In the genomic region with DNA sequence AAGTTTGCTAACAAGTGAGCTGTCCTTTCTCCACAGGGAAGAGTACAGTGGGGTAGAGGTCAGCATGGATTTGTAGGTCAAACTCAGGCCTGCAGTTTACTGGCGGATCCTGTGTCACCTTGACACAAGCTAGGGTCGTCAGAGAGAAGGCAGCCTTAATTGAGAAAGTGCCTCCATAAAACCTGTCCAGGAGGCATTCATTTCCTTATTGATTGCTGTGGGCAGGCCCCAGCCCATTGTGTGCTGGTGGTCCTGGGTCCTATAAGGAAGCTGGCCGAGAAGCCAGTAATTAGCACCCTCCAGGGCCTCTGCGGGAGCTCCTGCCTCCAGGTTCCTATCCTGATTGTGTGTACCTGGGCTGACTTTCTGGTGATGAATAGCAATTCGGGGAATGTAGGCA, we compare ENCODE assay signal across 21 mouse cellular contexts. TPM values are rescaled to one million over a fixed set of nuclear protein-coding genes. Genes with fewer than 3 reads are reported as not detected.
"Had no signal": no experiment of that assay in that cellular context is flagged by ENCODE, and none has a peak within 500 bp of the region (broad histone marks: within the 10 kb centered on the region; RNA-seq: fewer than 3 reads in every experiment).

No protein-coding gene starts in this region.

- H3K4me1 ChIP-seq: limb, embryonic 13.5 days; midbrain, embryonic 13.5 days had no signal

- DNase-seq: kidney, adult 11 months; kidney, postnatal 10 days; kidney, postnatal 4 days; lung, embryonic 14.5 days; thymus, adult 18-20 months; thymus, postnatal 36 days had no signal

- H3K27me3 ChIP-seq: limb, embryonic 13.5 days; liver, embryonic 15.5 days; midbrain, embryonic 13.5 days had no signal

- ATAC-seq: lung, postnatal 0 days; midbrain, embryonic 13.5 days; midbrain, embryonic 16.5 days had no signal

- H3K9ac ChIP-seq: limb, embryonic 13.5 days; liver, embryonic 15.5 days; lung, embryonic 14.5 days; midbrain, embryonic 13.5 days had no signal

- H3K36me3 ChIP-seq: limb, embryonic 10.5 days; limb, embryonic 13.5 days; liver, embryonic 15.5 days; midbrain, embryonic 13.5 days had no signal

- H3K9me3 ChIP-seq: limb, embryonic 10.5 days; limb, embryonic 13.5 days; liver, embryonic 15.5 days; midbrain, embryonic 13.5 days had no signal

- H3K4me3 ChIP-seq: limb, embryonic 10.5 days; limb, embryonic 13.5 days; liver, embryonic 15.5 days; midbrain, embryonic 13.5 days; myocyte had no signal

- H3K27ac ChIP-seq: limb, embryonic 10.5 days; limb, embryonic 13.5 days; liver, embryonic 15.5 days; macrophage; midbrain, embryonic 13.5 days had no signal

- H3K4me2 ChIP-seq: limb, embryonic 13.5 days; liver, embryonic 11.5 days; liver, embryonic 15.5 days; lung, embryonic 14.5 days; midbrain, embryonic 13.5 days had no signal

RNA-seq across cellular contexts. Expression of a gene that starts 16.3 kb away (rescaled TPM):
- polyA plus RNA-seq: kidney, embryonic 14.5 days; limb, embryonic 10.5 days; limb, embryonic 13.5 days; lung, embryonic 14.5 days; macrophage; myocyte; neural tube, embryonic 11.5 days; spleen, adult 2 months; testis, adult 2 months; urinary bladder, adult 2 months had no signal

RNA-seq across cellular contexts. Expression of a gene that starts 24.1 kb away (rescaled TPM):
- polyA plus RNA-seq: myocyte; neural tube, embryonic 14.5 days had no signal
